Mouse (Mus musculus) hindbrain, embryonic 14.5 days (tissue): ENCODE results near the gene Eya2. TPM values are rescaled to one million over a fixed set of nuclear protein-coding genes. Genes with fewer than 3 reads are reported as not detected.

Experiments
- ATAC-seq: fragments of 200-750 bp; cut with Nextera tagmentation; 2 replicates; pipeline ENCODE4 v1.8.0; 2017; ENCODE audit warnings: moderate number of reproducible peaks, mild to moderate bottlenecking, moderate TSS enrichment, moderate library complexity; ENCODE audit not compliant: low FRiP score
- DNase-seq: peaks from one replicate; pipeline ENCODE4 v3.0.0-alpha.2; 2015; ENCODE audit warnings: low spot score
- H3K27ac ChIP-seq: fragments of 300-500 bp; sonication (generic); 2 replicates; pipeline ENCODE4 v1.5.1; 2014; ENCODE audit warnings: mild to moderate bottlenecking, moderate library complexity
- H3K27me3 ChIP-seq: fragments of 300-500 bp; sonication (generic); 2 replicates; pipeline ENCODE4 v1.6.1; 2014; ENCODE audit warnings: mild to moderate bottlenecking, low read length, mixed read lengths; ENCODE audit not compliant: control insufficient read depth, insufficient read depth
- H3K36me3 ChIP-seq: fragments of 300-500 bp; sonication (generic); replicated peaks from 2 replicates; pipeline ENCODE4 v1.6.1; 2014; ENCODE audit not compliant: control insufficient read depth, insufficient read depth
- H3K4me1 ChIP-seq: fragments of 300-500 bp; sonication (generic); replicated peaks from 2 replicates; pipeline ENCODE4 v1.6.1; 2014; ENCODE audit warnings: antibody characterized with exemption, low read length, mixed read lengths; ENCODE audit not compliant: control insufficient read depth, insufficient read depth
- H3K4me2 ChIP-seq: fragments of 300-500 bp; sonication (generic); replicated peaks from 2 replicates; pipeline ENCODE4 v1.6.1; 2014; ENCODE audit warnings: mild to moderate bottlenecking, moderate library complexity
- H3K4me3 ChIP-seq: fragments of 300-500 bp; sonication (generic); replicated peaks from 2 replicates; pipeline ENCODE4 v1.5.1; 2014; ENCODE audit warnings: mild to moderate bottlenecking, low read length
- H3K9ac ChIP-seq: fragments of 300-500 bp; sonication (generic); 2 replicates; pipeline ENCODE4 v1.6.1; 2014
- H3K9me3 ChIP-seq: fragments of 300-500 bp; sonication (generic); 2 replicates; pipeline ENCODE4 v1.6.1; 2016; ENCODE audit warnings: low read length; ENCODE audit not compliant: control insufficient read depth
- WGBS: fragments of 180-500 bp; shearing (Covaris S2); extraction: QIAGEN DNeasy Blood & Tissue Kit; methylation state at CpG from one replicate; pipeline ENCODE4 v1.1.7; 2014; 5-methylcytosine and 5-hydroxymethylcytosine counted together
- polyA plus RNA-seq: library from polyadenylated mRNA; unstranded; fragments of >200 nt; fragmentation: Nextera tagmentation; extraction: Ambion mirVana; gene quantifications from 2 replicates; pipeline ENCODE4 v1.2.1, GENCODE M21; 2014

The Eya2 gene
- polyA plus RNA-seq, 1 experiment from 2014 or later = 10.0 TPM

- Histone ChIP-seq H3K4me3 (no peak overlapping the region), H3K4me1 (peaks cover 4% of the 10 kb centered on the region; the same call in 1 of the 2 replicates), H3K4me2 (no peak overlapping the region), H3K27me3 (no peaks in the 10 kb centered on the region), H3K9ac (no peak overlapping the region), H3K36me3 (no peaks in the 10 kb centered on the region), H3K9me3 (no peaks in the 10 kb centered on the region), H3K27ac (no peak overlapping the region)
- no peak for ATAC-seq
- DNase-seq = no peak
- 72% methylated on average over 6 of the region's 6 CpGs for WGBS
These were observed 33.1 kb downstream of the Eya2 start for GRCm38 (mm10) chr2:165627974-165628373.

GRCm38 (mm10) chr2:165629900-165630299, 35.1 kb downstream of the Eya2 start:
- H3K4me3 ChIP-seq = no peak overlapping the region
- no peaks in the 10 kb centered on the region for H3K27me3 ChIP-seq
- no peak overlapping the region for H3K9ac ChIP-seq
- H3K9me3 ChIP-seq = no peaks in the 10 kb centered on the region
- peaks cover 4% of the 10 kb centered on the region; the same call in 1 of the 2 replicates for H3K4me1 ChIP-seq
- H3K27ac ChIP-seq = no peak overlapping the region
- no peak overlapping the region for H3K4me2 ChIP-seq
- no peaks in the 10 kb centered on the region for H3K36me3 ChIP-seq
- ATAC-seq (no peak), DNase-seq (no peak)
- WGBS = 30% methylated on average over 8 of the region's 8 CpGs

GRCm38 (mm10) chr2:165633011-165633785, 38.4 kb downstream of the Eya2 start:
- Histone ChIP-seq H3K27me3 (no peaks in the 10 kb centered on the region), H3K4me3 (no peak overlapping the region), H3K9me3 (no peaks in the 10 kb centered on the region), H3K4me2 (no peak overlapping the region), H3K9ac (no peak overlapping the region), H3K27ac (no peak overlapping the region), H3K4me1 (no peaks in the 10 kb centered on the region; the same call in 1 of the 2 replicates), H3K36me3 (no peaks in the 10 kb centered on the region)
- no peak for DNase-seq
- ATAC-seq = no peak
- 78% methylated on average over 11 of the region's 11 CpGs for WGBS

- no peaks in the 10 kb centered on the region for H3K36me3 ChIP-seq
- WGBS = 49% methylated on average over 7 of the region's 7 CpGs
- H3K4me1 ChIP-seq = no peaks in the 10 kb centered on the region; the same call in 1 of the 2 replicates
- H3K9ac ChIP-seq = no peak overlapping the region
- no peak overlapping the region for H3K4me2 ChIP-seq
- no peak for ATAC-seq
- H3K9me3 ChIP-seq = no peaks in the 10 kb centered on the region
- no peak overlapping the region for H3K27ac ChIP-seq
- DNase-seq = no peak
- H3K27me3 ChIP-seq = no peaks in the 10 kb centered on the region
- no peak overlapping the region for H3K4me3 ChIP-seq
These were observed 39.6 kb downstream of the Eya2 start for GRCm38 (mm10) chr2:165634481-165634880.

GRCm38 (mm10) chr2:165639075-165639755, 44.4 kb downstream of the Eya2 start:
- no peak for DNase-seq
- H3K27ac ChIP-seq = no peak overlapping the region
- WGBS = 76% methylated on average over 11 of the region's 11 CpGs

GRCm38 (mm10) chr2:165641909-165642505, 47.2 kb downstream of the Eya2 start:
- Histone ChIP-seq H3K4me2 (no peak overlapping the region), H3K27me3 (no peaks in the 10 kb centered on the region), H3K9ac (no peak overlapping the region), H3K27ac (no peak overlapping the region), H3K36me3 (no peaks in the 10 kb centered on the region), H3K4me1 (no peaks in the 10 kb centered on the region), H3K9me3 (no peaks in the 10 kb centered on the region), H3K4me3 (no peak overlapping the region)
- WGBS = 43% methylated on average over 14 of the region's 14 CpGs
- DNase-seq = no peak
- ATAC-seq = no peak

More at GRCm38 (mm10) chr2:165639075-165639755, 44.4 kb downstream of the Eya2 start:
- Histone ChIP-seq H3K4me1 (no peaks in the 10 kb centered on the region), H3K36me3 (no peaks in the 10 kb centered on the region), H3K9ac (no peak overlapping the region), H3K4me2 (no peak overlapping the region), H3K27me3 (no peaks in the 10 kb centered on the region), H3K9me3 (no peaks in the 10 kb centered on the region), H3K4me3 (no peak overlapping the region)
- no peak for ATAC-seq

- DNase-seq (no peak), ATAC-seq (no peak)
- Histone ChIP-seq H3K4me1 (no peaks in the 10 kb centered on the region), H3K9ac (no peak overlapping the region), H3K36me3 (no peaks in the 10 kb centered on the region), H3K4me2 (no peak overlapping the region), H3K4me3 (no peak overlapping the region), H3K27me3 (no peaks in the 10 kb centered on the region), H3K9me3 (no peaks in the 10 kb centered on the region), H3K27ac (no peak overlapping the region)
- 48% methylated on average over 3 of the region's 3 CpGs for WGBS
These were observed 48.8 kb downstream of the Eya2 start for GRCm38 (mm10) chr2:165643596-165643995.

GRCm38 (mm10) chr2:165644057-165644456, 49.2 kb downstream of the Eya2 start:
- no peaks in the 10 kb centered on the region for H3K36me3 ChIP-seq
- DNase-seq (no peak), ATAC-seq (no peak)
- H3K27me3 ChIP-seq = no peaks in the 10 kb centered on the region
- no peak overlapping the region for H3K4me2 ChIP-seq
- H3K9ac ChIP-seq = no peak overlapping the region
- H3K9me3 ChIP-seq = no peaks in the 10 kb centered on the region
- WGBS = 79% methylated on average over 9 of the region's 9 CpGs
- no peaks in the 10 kb centered on the region for H3K4me1 ChIP-seq
- no peak overlapping the region for H3K27ac ChIP-seq
- no peak overlapping the region for H3K4me3 ChIP-seq

- H3K36me3 ChIP-seq = no peaks in the 10 kb centered on the region
- H3K9me3 ChIP-seq = no peaks in the 10 kb centered on the region
- ATAC-seq = no peak
- no peaks in the 10 kb centered on the region for H3K27me3 ChIP-seq
- no peak overlapping the region for H3K4me3 ChIP-seq
- H3K4me1 ChIP-seq = peaks cover 18% of the 10 kb centered on the region
- no peak overlapping the region for H3K27ac ChIP-seq
- no peak for DNase-seq
- no peak overlapping the region for H3K4me2 ChIP-seq
- no peak overlapping the region for H3K9ac ChIP-seq
- WGBS = 46% methylated on average over 11 of the region's 11 CpGs
These were observed 56.2 kb downstream of the Eya2 start for GRCm38 (mm10) chr2:165651031-165651430.
